Mouse (Mus musculus) midbrain, embryonic 15.5 days (tissue): ENCODE measurements around the gene Mief1. TPM values are rescaled to one million over a fixed set of nuclear protein-coding genes. Genes with fewer than 3 reads are reported as not detected.

Source experiments
- ATAC-seq: fragments of 200-750 bp; cut with Nextera tagmentation; replicated peaks from 2 replicates; pipeline ENCODE4 v1.8.0; 2017; ENCODE audit warnings: moderate TSS enrichment
- H3K27ac ChIP-seq: fragments of 300-500 bp; sonication (generic); 2 replicates; pipeline ENCODE4 v1.5.1; 2015; ENCODE audit warnings: mild to moderate bottlenecking, inconsistent platforms
- H3K27me3 ChIP-seq: fragments of 300-500 bp; sonication (generic); replicated peaks from 2 replicates; pipeline ENCODE4 v1.6.1; 2015; ENCODE audit warnings: inconsistent platforms
- H3K36me3 ChIP-seq: fragments of 300-500 bp; sonication (generic); replicated peaks from 2 replicates; pipeline ENCODE4 v1.6.1; 2015; ENCODE audit warnings: inconsistent platforms
- H3K4me1 ChIP-seq: fragments of 300-500 bp; sonication (generic); 2 replicates; pipeline ENCODE4 v1.6.1; 2015; ENCODE audit warnings: inconsistent platforms
- H3K4me2 ChIP-seq: fragments of 300-500 bp; sonication (generic); 2 replicates; pipeline ENCODE4 v1.6.1; 2015; ENCODE audit warnings: inconsistent platforms, mild to moderate bottlenecking, moderate library complexity
- H3K4me3 ChIP-seq: fragments of 300-500 bp; sonication (generic); 2 replicates; pipeline ENCODE4 v1.5.1; 2015; ENCODE audit warnings: mild to moderate bottlenecking, inconsistent platforms
- H3K9ac ChIP-seq: fragments of 300-500 bp; sonication (generic); 2 replicates; pipeline ENCODE4 v1.6.1; 2015; ENCODE audit warnings: mild to moderate bottlenecking, inconsistent platforms
- H3K9me3 ChIP-seq: fragments of 300-500 bp; sonication (generic); 2 replicates; pipeline ENCODE4 v1.6.1; 2016; ENCODE audit warnings: inconsistent platforms
- WGBS: fragments of 180-500 bp; shearing (Covaris S2); methylation state at CpG from one replicate; pipeline ENCODE4 v1.1.7; 2015; ENCODE audit warnings: mixed read lengths; 5-methylcytosine and 5-hydroxymethylcytosine counted together
- polyA plus RNA-seq: library from polyadenylated mRNA; unstranded; fragments of >200 nt; fragmentation: Nextera tagmentation; extraction: Ambion mirVana; gene quantifications from 2 replicates; pipeline ENCODE4 v1.2.1, GENCODE M21; 2015

Gene Mief1
- polyA plus RNA-seq, 1 experiment from 2014 or later, result 39.3 TPM

GRCm38 (mm10) chr15:80278121-80278759, 44.4 kb downstream of the Mief1 start:
- Histone ChIP-seq H3K27me3 (peaks cover 4% of the 10 kb centered on the region; the same call in 1 of the 2 replicates), H3K4me1 (peaks cover 8% of the 10 kb centered on the region; the same call in 1 of the 2 replicates), H3K4me2 (no peak overlapping the region), H3K27ac (no peak overlapping the region), H3K9ac (no peak overlapping the region), H3K36me3 (no peaks in the 10 kb centered on the region), H3K4me3 (no peak overlapping the region), H3K9me3 (no peaks in the 10 kb centered on the region)
- no peak for ATAC-seq
- whole genome bisulfite sequencing, result 65% methylated on average over 5 of the region's 5 CpGs

GRCm38 (mm10) chr15:80279053-80279452, 45.2 kb downstream of the Mief1 start:
- Histone ChIP-seq H3K36me3 (no peaks in the 10 kb centered on the region), H3K4me1 (peaks cover 8% of the 10 kb centered on the region; the same call in 1 of the 2 replicates), H3K9me3 (no peaks in the 10 kb centered on the region), H3K4me3 (no peak overlapping the region), H3K4me2 (no peak overlapping the region), H3K27ac (no peak overlapping the region), H3K9ac (no peak overlapping the region), H3K27me3 (peaks cover 4% of the 10 kb centered on the region; the same call in 1 of the 2 replicates)
- WGBS, result 97% methylated on average over 2 of the region's 2 CpGs
- no peak for ATAC-seq

GRCm38 (mm10) chr15:80280646-80281045, 46.8 kb downstream of the Mief1 start:
- Histone ChIP-seq H3K4me2 (no peak overlapping the region), H3K9ac (no peak overlapping the region), H3K36me3 (no peaks in the 10 kb centered on the region), H3K27me3 (peaks cover 11% of the 10 kb centered on the region), H3K4me3 (no peak overlapping the region), H3K4me1 (peaks cover 10% of the 10 kb centered on the region; the same call in 1 of the 2 replicates), H3K27ac (no peak overlapping the region), H3K9me3 (no peaks in the 10 kb centered on the region)
- no peak for ATAC-seq
- WGBS, result 20% methylated on average over 6 of the region's 6 CpGs

GRCm38 (mm10) chr15:80286851-80287415, 53.1 kb downstream of the Mief1 start, which contains the start of gene Cacna1i:
Cacna1i (plus strand) TSS chr15:80287238.
- Histone ChIP-seq H3K27me3 (peaks cover 41% of the 10 kb centered on the region), H3K36me3 (no peaks in the 10 kb centered on the region), H3K4me3 (peak within 1 kb of the TSS; percentile 73), H3K27ac (peak within 1 kb of the TSS; percentile 48; the same call in 1 of the 2 replicates), H3K4me2 (peak within 1 kb of the TSS; percentile 92), H3K4me1 (peaks cover 35% of the 10 kb centered on the region), H3K9me3 (no peaks in the 10 kb centered on the region), H3K9ac (peak within 1 kb of the TSS; percentile 71)
- WGBS, result under 1% methylated on average over 35 of the region's 50 CpGs
- ATAC-seq, result peak; percentile 79

GRCm38 (mm10) chr15:80288036-80288435, 54.2 kb downstream of the Mief1 start:
- Histone ChIP-seq H3K9ac (peak overlapping the region; percentile 71), H3K4me1 (peaks cover 35% of the 10 kb centered on the region), H3K4me3 (peak overlapping the region; percentile 73), H3K27ac (no peak overlapping the region), H3K9me3 (no peaks in the 10 kb centered on the region), H3K36me3 (no peaks in the 10 kb centered on the region), H3K4me2 (peak overlapping the region; percentile 92), H3K27me3 (peaks cover 41% of the 10 kb centered on the region)
- under 1% methylated on average over 23 of the region's 23 CpGs for WGBS
- ATAC-seq, result no peak

- H3K27ac ChIP-seq, result no peak overlapping the region
- H3K9ac ChIP-seq, result no peak overlapping the region
- ATAC-seq, result no peak
- H3K36me3 ChIP-seq, result no peaks in the 10 kb centered on the region
- H3K27me3 ChIP-seq, result peaks cover 41% of the 10 kb centered on the region
- H3K4me1 ChIP-seq, result peaks cover 33% of the 10 kb centered on the region
- H3K9me3 ChIP-seq, result no peaks in the 10 kb centered on the region
- 8% methylated on average over 10 of the region's 10 CpGs for WGBS
- H3K4me3 ChIP-seq, result no peak overlapping the region; the same call in 1 of the 2 replicates
- H3K4me2 ChIP-seq, result peak overlapping the region; percentile 92; the same call in 1 of the 2 replicates
These were observed 55.6 kb downstream of the Mief1 start for GRCm38 (mm10) chr15:80289436-80289835.

GRCm38 (mm10) chr15:80297146-80297545, 63.3 kb downstream of the Mief1 start:
- Histone ChIP-seq H3K36me3 (no peaks in the 10 kb centered on the region), H3K9ac (no peak overlapping the region), H3K27me3 (no peaks in the 10 kb centered on the region), H3K4me1 (no peaks in the 10 kb centered on the region), H3K4me3 (no peak overlapping the region), H3K9me3 (no peaks in the 10 kb centered on the region), H3K4me2 (no peak overlapping the region), H3K27ac (no peak overlapping the region)
- ATAC-seq, result no peak
- WGBS, result 100% methylated on average over 1 of the region's 1 CpGs

Other genes with a start within 250 kb of the Mief1 start
- gene Pdgfb, start 219.0 kb upstream of the Mief1 start, polyA plus RNA-seq, result 4.4 and 4.8 TPM in 2 replicates
- 61.4 and 62.1 TPM in 2 replicates for gene Syngr1, start 142.7 kb upstream of the Mief1 start, polyA plus RNA-seq
- gene Rpl3, start 142.2 kb upstream of the Mief1 start, polyA plus RNA-seq, result 522 and 525 TPM in 2 replicates
- gene Tab1, start 100.9 kb upstream of the Mief1 start, polyA plus RNA-seq, result 42.5 and 43.5 TPM in 2 replicates
- gene Mgat3, start 60.3 kb upstream of the Mief1 start, polyA plus RNA-seq, result 15.5 and 16.3 TPM in 2 replicates
- gene AC140267.1, start 1.8 kb downstream of the Mief1 start, polyA plus RNA-seq, result 2.3 TPM in 1 of 2 replicates, not detected in the other
- 120 and 121 TPM in 2 replicates for gene Atf4, start 21.2 kb downstream of the Mief1 start, polyA plus RNA-seq
- 69.2 and 75.5 TPM in 2 replicates for gene Rps19bp1, start 30.3 kb downstream of the Mief1 start, polyA plus RNA-seq
- gene Cacna1i, start 53.2 kb downstream of the Mief1 start, polyA plus RNA-seq, result 1.1 and 1.8 TPM in 2 replicates